Mouse (Mus musculus) embryo, embryonic 11 days (tissue): ENCODE measurements at regions not wholly inside any gene's neighbourhood (a gene's known extent, or its start where the extent isn't known, plus 50 kb on each side); places are given as distances from the start of the nearest gene placed in this dataset.
"Not testable (repeated sequence)": the region's sequence is repeated elsewhere in the genome, so short reads cannot be mapped to it uniquely, and the experiment has no call there.

ENCODE experiments used
- DNase-seq: peaks from one replicate; pipeline ENCODE4 v3.0.0-alpha.2; 2015

GRCm38 (mm10) chr6:25101761-25102160 lies 145.7 kb upstream of the Tmem229a start:
- no peak for DNase-seq

- no peak for DNase-seq
Observed at GRCm38 (mm10) chr6:25087167-25087566, 131.1 kb upstream of the Tmem229a start.

GRCm38 (mm10) chr6:25085871-25086270 lies 129.8 kb upstream of the Tmem229a start:
- DNase-seq: no peak

- not testable (repeated sequence) for DNase-seq
Observed at GRCm38 (mm10) chr6:25085296-25085695, 129.2 kb upstream of the Tmem229a start.

GRCm38 (mm10) chr6:25065913-25066312 lies 109.8 kb upstream of the Tmem229a start:
- DNase-seq: no peak

GRCm38 (mm10) chr6:25032878-25033509 lies 76.9 kb upstream of the Tmem229a start:
- no peak for DNase-seq

GRCm38 (mm10) chr6:25026953-25027352 lies 70.9 kb upstream of the Tmem229a start:
- no peak for DNase-seq

- DNase-seq: peak; percentile 63
Observed at GRCm38 (mm10) chr6:25020005-25020772, 64.1 kb upstream of the Tmem229a start.

- DNase-seq: no peak
Observed at GRCm38 (mm10) chr6:25013288-25013606, 57.1 kb upstream of the Tmem229a start.

GRCm38 (mm10) chr6:25012376-25013287 lies 56.5 kb upstream of the Tmem229a start:
- DNase-seq: no peak

- not testable (repeated sequence) for DNase-seq
Observed at GRCm38 (mm10) chr6:25008856-25009255, 52.8 kb upstream of the Tmem229a start.
